Mouse (Mus musculus): ENCODE measurements around the gene Cln6.
"Not testable (repeated sequence)": the region's sequence is repeated elsewhere in the genome, so short reads cannot be mapped to it uniquely, and the experiment has no call there.

Cln6 gene

GRCm38 (mm10) chr9:62838506-62839171 lies at the start of gene Cln6:
Gene Cln6, plus strand, starts transcription at chr9:62838785.
- DNase-seq = peak; percentile 82 to 85

- DNase-seq = peak; percentile 48 to 63
These were observed 48.7 kb upstream of the Cln6 start for GRCm38 (mm10) chr9:62789856-62790255.

DNA sequence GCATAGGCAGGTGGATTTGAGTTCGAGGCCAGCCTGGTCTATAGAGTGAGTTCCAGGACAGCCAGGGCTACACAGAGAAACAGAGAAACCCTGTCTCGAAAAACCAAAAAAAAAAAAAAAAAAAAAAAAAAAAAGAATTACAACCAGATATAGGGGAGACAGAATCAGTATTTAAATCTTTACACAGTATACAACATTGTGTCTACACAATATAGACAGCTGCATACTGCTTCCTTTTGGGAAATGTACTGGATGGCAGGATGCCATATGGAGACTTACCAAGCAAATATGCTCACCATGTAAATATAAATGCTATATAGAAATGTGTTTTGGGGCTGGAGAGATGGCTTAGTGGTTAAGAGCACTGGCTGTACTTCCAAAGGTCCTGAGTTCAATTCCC lies 39.4 kb upstream of the Cln6 start:
- not testable (repeated sequence) for DNase-seq

DNA sequence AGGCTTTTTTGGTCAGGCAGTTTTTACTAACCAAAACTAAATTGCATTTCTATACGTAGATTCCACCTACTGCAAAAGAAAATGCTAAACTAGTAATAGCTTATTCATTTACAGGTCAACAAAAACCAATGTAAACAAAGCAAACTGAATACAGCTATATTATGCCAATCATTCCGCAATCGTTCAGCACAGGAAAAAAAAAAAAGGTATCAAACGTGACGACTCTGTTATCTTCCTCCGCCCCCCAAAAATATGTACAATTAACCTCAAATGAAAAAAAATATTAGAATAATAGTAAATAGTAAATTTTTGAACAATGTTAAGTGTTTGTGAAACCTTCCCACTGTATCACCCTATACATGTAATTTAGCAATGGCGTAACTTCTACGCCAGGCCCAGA lies 28.5 kb upstream of the Cln6 start:
- DNase-seq = no peak

- no peak for DNase-seq
These were observed 27.8 kb upstream of the Cln6 start for GRCm38 (mm10) chr9:62810543-62811515.

DNA sequence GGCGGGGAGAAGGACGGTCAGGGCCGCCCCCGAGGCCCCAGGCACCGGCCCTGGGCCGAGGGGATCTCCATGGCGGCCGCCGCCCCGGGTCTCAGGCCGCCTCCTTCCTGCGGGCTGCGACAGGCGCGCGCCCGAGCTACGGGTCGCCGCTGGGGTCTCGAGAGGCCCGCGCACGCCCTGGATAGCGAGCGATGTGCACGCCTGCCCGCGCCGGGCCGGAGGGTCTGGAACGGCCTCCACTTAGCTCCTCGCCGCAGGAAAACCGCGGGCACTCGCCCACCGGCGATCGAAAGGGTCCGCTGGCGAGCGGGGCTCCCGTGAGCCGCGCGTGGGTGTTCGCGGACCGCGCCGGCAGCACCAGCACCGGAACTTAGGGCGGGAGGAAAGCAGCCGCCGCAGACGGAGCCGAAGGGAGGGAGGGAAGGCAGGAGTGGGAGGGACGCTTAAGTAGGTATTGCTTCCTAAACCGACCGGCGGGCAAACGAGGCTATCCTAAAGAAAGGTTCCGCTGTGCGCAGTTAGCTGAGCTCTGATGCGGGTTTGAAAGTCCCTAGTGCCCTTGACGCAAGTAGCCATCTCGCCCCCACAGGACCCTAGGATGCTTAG lies 27.0 kb upstream of the Cln6 start, which contains the start of gene Fem1b:
Gene Fem1b, minus strand, starts transcription at position 419 of the 606 bp plus-strand sequence.
- peak; percentile 94 to 97 for DNase-seq

DNA sequence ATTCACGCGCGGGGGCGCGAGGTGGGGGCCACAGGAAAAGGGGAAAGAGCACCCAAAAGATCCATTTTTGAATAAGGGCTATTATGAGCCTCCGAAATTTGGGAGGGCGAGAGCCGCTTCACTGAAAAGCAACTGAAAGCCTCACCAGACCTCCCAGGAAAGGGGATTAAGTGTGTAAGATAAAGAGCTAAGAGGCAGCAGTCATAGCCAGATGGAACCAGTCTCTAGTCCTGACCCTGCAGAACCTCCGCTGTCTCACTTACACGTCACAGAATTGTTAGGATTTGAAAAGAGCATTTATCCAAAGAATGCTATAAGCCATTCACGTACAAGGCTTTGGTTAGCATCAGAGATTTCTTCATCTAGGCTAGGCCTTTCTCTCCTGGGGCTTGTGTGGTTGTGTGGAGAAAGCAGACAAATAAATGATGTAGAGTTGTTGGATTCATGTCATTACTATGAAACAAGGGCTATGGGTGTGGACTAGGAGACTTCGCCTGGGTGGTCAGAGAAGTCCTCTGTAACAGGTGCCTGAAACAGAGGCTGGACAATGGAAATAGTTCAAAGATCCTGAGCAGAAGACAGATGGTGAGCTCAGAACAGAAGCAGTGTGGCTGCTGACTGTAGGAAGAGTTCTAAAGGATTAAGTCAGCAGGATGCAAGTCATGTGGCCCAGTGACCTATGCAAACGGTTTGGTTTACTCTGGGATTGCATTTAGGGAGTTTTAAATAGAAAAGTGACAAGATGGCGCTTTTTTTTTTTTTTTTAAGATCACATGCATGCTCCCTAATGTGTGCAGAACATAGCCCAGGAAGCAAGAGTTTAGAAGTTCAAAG lies 26.2 kb upstream of the Cln6 start:
- DNase-seq = peak in 1 of 2 experiments; percentile 34

DNA sequence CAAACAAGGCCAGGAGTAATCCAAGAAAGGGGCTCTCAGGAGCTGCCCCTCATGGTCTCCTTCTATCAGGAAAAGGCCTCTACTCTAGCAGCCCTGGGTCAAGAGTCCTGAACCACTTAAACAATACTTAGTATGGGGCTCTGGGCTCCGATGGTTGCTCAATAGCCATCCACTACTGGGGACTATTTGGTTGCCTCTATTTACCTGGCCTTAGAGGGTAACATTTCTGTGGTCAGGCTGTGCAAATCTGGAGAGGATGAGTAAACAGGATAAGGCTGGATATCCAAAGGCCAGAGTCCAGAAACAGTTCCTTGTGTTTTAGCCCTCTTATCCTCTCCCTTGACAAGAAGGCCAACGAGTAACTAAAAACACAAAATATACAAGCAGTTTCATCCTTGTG lies 23.8 kb upstream of the Cln6 start:
- no peak for DNase-seq

GRCm38 (mm10) chr9:62816323-62817098 lies 22.1 kb upstream of the Cln6 start:
- DNase-seq = no peak

- peak in 1 of 2 experiments; percentile 21 for DNase-seq
These were observed 21.4 kb upstream of the Cln6 start for GRCm38 (mm10) chr9:62817099-62817571.

- peak; percentile 25 to 50 for DNase-seq
These were observed 20.6 kb upstream of the Cln6 start for GRCm38 (mm10) chr9:62817828-62818614.

- DNase-seq = no peak
These were observed 19.1 kb upstream of the Cln6 start for GRCm38 (mm10) chr9:62819494-62819893.

DNA sequence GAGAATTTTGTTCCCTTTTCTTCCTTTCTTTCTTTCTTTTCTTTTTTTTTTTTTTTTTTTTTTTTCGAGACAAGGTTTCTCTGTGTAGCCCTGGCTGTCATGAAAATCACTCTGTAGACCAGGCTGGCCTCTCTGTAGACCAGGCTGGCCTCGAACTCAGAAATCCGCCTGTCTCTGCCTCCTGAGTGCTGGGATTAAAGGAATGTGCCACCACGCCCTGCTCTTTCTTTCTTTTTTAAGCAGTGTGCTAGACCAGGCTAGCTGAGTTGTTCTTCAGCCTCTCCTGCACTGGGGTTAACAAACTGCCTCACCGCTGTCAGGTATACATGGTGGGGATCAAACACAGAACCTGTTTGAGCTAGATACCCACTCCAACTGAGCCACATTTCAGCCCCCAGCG lies 18.7 kb upstream of the Cln6 start:
- DNase-seq = not testable (repeated sequence)

GRCm38 (mm10) chr9:62820829-62821228 lies 17.8 kb upstream of the Cln6 start:
- DNase-seq = no peak

- DNase-seq = no peak
These were observed 16.8 kb upstream of the Cln6 start for GRCm38 (mm10) chr9:62821811-62822210.

GRCm38 (mm10) chr9:62825791-62826393 lies 12.7 kb upstream of the Cln6 start:
- DNase-seq = no peak

DNA sequence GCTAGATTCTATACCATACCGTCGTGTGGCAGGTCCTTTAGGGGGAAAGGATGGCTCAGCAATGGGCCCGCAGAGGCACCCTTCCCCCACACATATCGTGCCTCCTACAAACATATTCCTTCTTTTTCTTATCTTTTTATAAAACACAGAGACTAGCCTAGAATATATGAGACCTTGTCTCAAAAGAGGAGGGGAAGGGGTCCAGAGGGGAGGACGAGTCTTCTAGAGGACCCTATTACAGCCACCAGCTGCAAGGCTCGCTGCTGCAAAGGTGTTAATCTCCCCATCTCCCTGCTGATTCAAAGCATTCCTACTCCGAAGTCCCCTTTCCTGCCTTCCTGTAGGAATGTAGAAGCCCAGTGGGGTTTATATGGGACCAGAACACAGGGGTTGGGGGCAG lies 12.1 kb upstream of the Cln6 start:
- no peak for DNase-seq

DNA sequence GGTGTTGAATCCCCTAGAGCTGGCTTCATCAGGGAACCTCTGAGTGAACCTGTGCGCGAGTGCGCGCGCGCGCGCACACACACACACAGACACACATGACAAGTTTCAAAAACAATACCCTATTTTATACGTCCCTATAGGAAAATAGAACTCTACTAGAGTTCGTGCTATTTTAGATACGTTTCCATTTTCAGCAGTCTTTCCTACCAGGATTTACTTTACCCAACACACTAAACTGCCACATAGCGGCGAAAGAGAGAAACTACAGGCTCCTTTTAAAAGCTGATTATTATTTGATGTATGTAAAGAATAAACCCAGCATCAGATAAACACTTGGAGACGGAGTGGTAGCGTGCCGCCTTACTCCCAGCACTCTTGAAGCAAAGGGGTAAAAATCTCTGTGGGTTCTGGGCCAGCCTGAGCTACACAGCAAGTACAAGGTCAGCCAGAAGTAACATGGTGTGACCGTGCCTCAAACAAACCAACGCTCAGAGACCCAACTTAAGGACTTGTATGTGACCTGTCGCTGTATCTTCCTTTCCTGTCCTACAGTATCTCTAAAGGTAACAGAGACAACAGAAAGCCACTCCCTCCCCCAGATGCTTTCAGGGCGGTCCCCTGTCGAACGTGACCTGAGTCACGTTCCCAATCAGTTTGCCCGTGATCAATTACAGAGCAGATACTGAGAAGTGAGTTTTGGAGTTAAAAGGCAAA lies 10.5 kb upstream of the Cln6 start:
- peak; percentile 19 to 46 for DNase-seq

GRCm38 (mm10) chr9:62828662-62829086 lies 9.9 kb upstream of the Cln6 start:
- DNase-seq = peak; percentile 95 to 96

Data from cerebellum, postnatal 25 days (tissue).